In genomic region chr6:6709057-6709456, GRCm38 (mm10) we compare ENCODE assay signal across 31 mouse cellular contexts.
"Had no signal": no experiment of that assay in that cellular context is flagged by ENCODE, and none has a peak within 500 bp of the region (broad histone marks: within the 10 kb centered on the region; RNA-seq: fewer than 3 reads in every experiment).

No protein-coding gene starts in this region.

- H3K4me2 ChIP-seq: limb, embryonic 12.5 days; limb, embryonic 13.5 days; limb, embryonic 15.5 days; liver, embryonic 11.5 days; liver, embryonic 12.5 days; liver, embryonic 13.5 days; liver, embryonic 15.5 days; lung, embryonic 14.5 days; lung, embryonic 15.5 days; midbrain, embryonic 11.5 days; midbrain, embryonic 12.5 days; midbrain, embryonic 13.5 days; neural tube, embryonic 12.5 days had no signal

- DNase-seq: left cerebral cortex, postnatal 4 days; liver; liver, embryonic 13.5 days; liver, postnatal 0 days; lung, adult 18-20 months; lung, adult 2 months; lung, embryonic 14.5 days; lung, postnatal 10 days; lung, postnatal 14 days; lung, postnatal 36 days; lung, postnatal 4 days; midbrain, embryonic 14.5 days had no signal

- H3K27me3 ChIP-seq: limb, embryonic 12.5 days; limb, embryonic 13.5 days; limb, embryonic 15.5 days; liver, embryonic 12.5 days; liver, embryonic 13.5 days; liver, embryonic 15.5 days; lung, embryonic 15.5 days; megakaryocyte, embryonic 14.5 days; midbrain, embryonic 12.5 days; midbrain, embryonic 13.5 days; neural tube, embryonic 12.5 days had no signal

- H3K27ac ChIP-seq: limb, embryonic 10.5 days; limb, embryonic 12.5 days; limb, embryonic 13.5 days; limb, embryonic 15.5 days; liver, embryonic 12.5 days; liver, embryonic 13.5 days; liver, embryonic 14.5 days; liver, embryonic 15.5 days; lung, embryonic 15.5 days; macrophage; midbrain, embryonic 10.5 days; midbrain, embryonic 12.5 days; midbrain, embryonic 13.5 days; neural tube, embryonic 12.5 days had no signal

- H3K9me3 ChIP-seq: limb, embryonic 10.5 days; limb, embryonic 12.5 days; limb, embryonic 13.5 days; limb, embryonic 15.5 days; liver, embryonic 12.5 days; liver, embryonic 13.5 days; liver, embryonic 15.5 days; lung, embryonic 15.5 days; megakaryocyte, embryonic 14.5 days; midbrain, embryonic 10.5 days; midbrain, embryonic 12.5 days; midbrain, embryonic 13.5 days; neural tube, embryonic 12.5 days had no signal

- H3K4me1 ChIP-seq: limb, embryonic 10.5 days; limb, embryonic 12.5 days; limb, embryonic 13.5 days; limb, embryonic 15.5 days; liver, embryonic 12.5 days; liver, embryonic 13.5 days; liver, embryonic 15.5 days; lung, embryonic 15.5 days; megakaryocyte, embryonic 14.5 days; midbrain, embryonic 10.5 days; midbrain, embryonic 12.5 days; midbrain, embryonic 13.5 days; neural tube, embryonic 12.5 days had no signal

- H3K4me3 ChIP-seq: limb, embryonic 10.5 days; limb, embryonic 12.5 days; limb, embryonic 13.5 days; limb, embryonic 15.5 days; liver, embryonic 12.5 days; liver, embryonic 13.5 days; liver, embryonic 15.5 days; lung, embryonic 15.5 days; megakaryocyte, embryonic 14.5 days; midbrain, embryonic 10.5 days; midbrain, embryonic 12.5 days; midbrain, embryonic 13.5 days; myocyte; neural tube, embryonic 12.5 days had no signal

- ATAC-seq: liver, embryonic 12.5 days; liver, postnatal 0 days; lung, postnatal 0 days; midbrain, embryonic 13.5 days; midbrain, embryonic 16.5 days had no signal

- H3K36me3 ChIP-seq: limb, embryonic 10.5 days; limb, embryonic 12.5 days; limb, embryonic 13.5 days; limb, embryonic 15.5 days; liver, embryonic 12.5 days; liver, embryonic 13.5 days; liver, embryonic 15.5 days; lung, embryonic 15.5 days; midbrain, embryonic 10.5 days; midbrain, embryonic 12.5 days; midbrain, embryonic 13.5 days; neural tube, embryonic 12.5 days had no signal

- H3K9ac ChIP-seq: limb, embryonic 12.5 days; limb, embryonic 13.5 days; limb, embryonic 15.5 days; liver, embryonic 12.5 days; liver, embryonic 13.5 days; liver, embryonic 14.5 days; liver, embryonic 15.5 days; liver, postnatal 0 days; lung, embryonic 14.5 days; lung, embryonic 15.5 days; midbrain, embryonic 12.5 days; midbrain, embryonic 13.5 days; neural tube, embryonic 12.5 days had no signal
